Mouse (Mus musculus) lung, embryonic 15.5 days (tissue): ENCODE measurements at regions not wholly inside any gene's neighbourhood (a gene's known extent, or its start where the extent isn't known, plus 50 kb on each side); places are given as distances from the start of the nearest gene placed in this dataset.

Experiments used
- ATAC-seq: fragments of 200-750 bp; cut with Nextera tagmentation; 2 replicates; pipeline ENCODE4 v1.8.0; 2017; ENCODE audit warnings: moderate number of reproducible peaks, borderline replicate concordance; ENCODE audit not compliant: low FRiP score, low TSS enrichment; ENCODE audit errors: extremely low read depth
- H3K27ac ChIP-seq: fragments of 300-500 bp; sonication (generic); 2 replicates; pipeline ENCODE4 v1.5.1; 2015; ENCODE audit warnings: moderate library complexity, mild to moderate bottlenecking, inconsistent platforms
- H3K27me3 ChIP-seq: fragments of 300-500 bp; sonication (generic); 2 replicates; pipeline ENCODE4 v1.6.1; 2015; ENCODE audit warnings: inconsistent platforms
- H3K36me3 ChIP-seq: fragments of 300-500 bp; sonication (generic); 2 replicates; pipeline ENCODE4 v1.6.1; 2015; ENCODE audit warnings: inconsistent platforms
- H3K4me1 ChIP-seq: fragments of 300-500 bp; sonication (generic); 2 replicates; pipeline ENCODE4 v1.6.1; 2015; ENCODE audit warnings: inconsistent platforms
- H3K4me2 ChIP-seq: fragments of 300-500 bp; sonication (generic); 2 replicates; pipeline ENCODE4 v1.6.1; 2015; ENCODE audit warnings: inconsistent platforms, mild to moderate bottlenecking, moderate library complexity
- H3K4me3 ChIP-seq: fragments of 300-500 bp; sonication (generic); 2 replicates; pipeline ENCODE4 v1.5.1; 2015; ENCODE audit warnings: mild to moderate bottlenecking, inconsistent platforms
- H3K9ac ChIP-seq: fragments of 300-500 bp; sonication (generic); 2 replicates; pipeline ENCODE4 v1.6.1; 2015; ENCODE audit warnings: inconsistent platforms
- H3K9me3 ChIP-seq: fragments of 300-500 bp; sonication (generic); 2 replicates; pipeline ENCODE4 v1.6.1; 2016; ENCODE audit warnings: inconsistent platforms
- WGBS: fragments of 180-500 bp; shearing (Covaris S2); methylation state at CpG from one replicate; pipeline ENCODE4 v1.1.7; 2015; 5-methylcytosine and 5-hydroxymethylcytosine counted together

DNA sequence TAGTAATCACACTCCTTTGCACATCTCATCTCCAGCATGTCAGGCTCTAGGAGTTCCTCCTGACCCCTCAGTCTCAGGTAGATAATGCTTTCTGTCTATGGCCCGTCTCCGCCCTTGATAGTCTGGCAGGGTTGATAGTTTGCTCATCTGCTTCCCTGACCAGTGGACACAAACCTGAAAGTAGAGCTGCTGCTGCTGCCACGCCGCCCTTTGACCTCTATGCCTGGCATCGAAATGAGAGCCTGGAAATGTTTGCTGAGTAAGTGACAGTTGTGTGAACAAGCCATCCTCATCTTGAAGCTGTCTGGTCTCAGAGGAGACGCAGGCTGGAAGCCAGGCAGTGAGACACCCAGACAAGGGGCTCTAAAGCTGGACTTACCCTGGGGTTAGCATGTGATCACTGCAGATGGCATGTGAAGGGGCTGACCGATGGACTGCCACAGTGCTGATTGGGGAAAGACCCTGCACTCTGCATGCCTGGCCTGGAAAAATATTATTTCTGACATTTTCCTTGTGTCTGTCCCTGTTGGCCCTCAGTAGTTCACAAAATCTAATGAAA, 109.8 kb upstream of the Syt6 start:
- ATAC-seq, result no peak; the same call in 1 of the 2 replicates
- no peak overlapping the region for H3K9ac ChIP-seq
- no peaks in the 10 kb centered on the region for H3K27me3 ChIP-seq
- H3K4me2 ChIP-seq, result no peak overlapping the region
- 32% methylated on average over 7 of the region's 7 CpGs for WGBS
- H3K36me3 ChIP-seq, result no peaks in the 10 kb centered on the region
- H3K27ac ChIP-seq, result peak overlapping the region; percentile 45; the same call in 1 of the 2 replicates
- no peaks in the 10 kb centered on the region for H3K9me3 ChIP-seq
- H3K4me1 ChIP-seq, result peaks cover 38% of the 10 kb centered on the region
- H3K4me3 ChIP-seq, result no peak overlapping the region

DNA sequence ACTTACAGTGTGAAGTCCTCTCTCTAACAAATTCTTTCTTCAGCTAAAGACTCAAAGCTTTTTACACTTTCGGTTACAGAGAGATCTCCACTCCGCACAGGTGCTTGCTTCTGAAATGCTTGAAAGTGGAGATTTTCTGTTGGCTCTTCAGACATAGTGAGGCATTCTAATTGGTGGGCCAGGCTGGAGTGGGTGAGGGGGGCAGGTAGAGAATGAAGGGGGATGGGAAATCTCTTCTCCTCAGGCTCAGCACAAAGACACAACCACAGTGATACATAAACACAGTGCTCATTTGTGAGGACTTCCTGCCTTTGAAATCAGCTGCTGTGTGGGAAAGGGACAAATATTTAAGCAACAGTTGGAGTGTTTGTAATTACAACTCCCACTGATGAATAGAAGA, 109.1 kb upstream of the Syt6 start:
- no peak for ATAC-seq
- 37% methylated on average over 2 of the region's 2 CpGs for WGBS
- H3K4me1 ChIP-seq, result peaks cover 38% of the 10 kb centered on the region
- no peak overlapping the region for H3K4me2 ChIP-seq
- no peak overlapping the region for H3K4me3 ChIP-seq
- no peaks in the 10 kb centered on the region for H3K9me3 ChIP-seq
- peak overlapping the region; percentile 45; the same call in 1 of the 2 replicates for H3K27ac ChIP-seq
- no peaks in the 10 kb centered on the region for H3K36me3 ChIP-seq
- no peak overlapping the region for H3K9ac ChIP-seq
- no peaks in the 10 kb centered on the region for H3K27me3 ChIP-seq

DNA sequence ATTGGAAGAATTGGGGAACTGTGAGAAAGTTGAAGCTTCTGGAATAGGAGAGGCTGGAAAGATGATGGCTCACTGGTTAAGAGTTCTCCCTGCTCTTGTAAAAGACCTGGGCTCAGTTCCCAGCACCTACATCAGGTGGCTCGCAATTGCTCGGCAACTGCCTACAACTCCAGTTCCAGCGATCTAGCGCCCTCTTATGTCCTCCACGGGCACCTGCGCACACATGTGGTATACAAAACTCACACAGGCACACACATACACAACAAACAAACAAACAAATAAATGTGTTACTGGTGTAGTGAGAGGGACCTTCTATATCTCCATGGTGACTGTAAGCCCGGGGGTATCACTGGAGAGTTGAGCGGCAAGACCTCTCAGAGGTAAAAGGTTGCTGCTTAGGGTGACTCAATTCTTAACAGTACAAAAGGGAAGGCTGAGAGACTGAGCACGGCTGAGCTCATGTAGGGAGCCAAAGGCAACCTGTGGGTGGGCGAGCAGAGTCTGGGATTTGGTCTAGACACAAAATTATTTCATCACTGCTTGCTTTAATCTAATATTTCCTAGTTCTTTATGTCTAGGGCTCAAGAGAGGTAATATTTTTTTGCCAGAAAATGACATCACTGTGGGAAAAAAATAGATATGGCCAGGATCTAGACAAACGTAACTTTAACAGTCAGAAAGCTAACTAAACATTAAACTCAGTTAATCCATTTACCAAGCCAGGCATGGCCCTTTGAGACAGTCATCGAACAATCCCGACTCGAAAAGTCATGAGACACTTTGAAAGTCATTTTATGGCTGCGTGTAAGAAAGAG, 104.2 kb upstream of the Syt6 start:
- H3K9me3 ChIP-seq, result no peaks in the 10 kb centered on the region
- WGBS, result 84% methylated on average over 15 of the region's 15 CpGs
- H3K27ac ChIP-seq, result no peak overlapping the region
- no peak for ATAC-seq
- H3K27me3 ChIP-seq, result no peaks in the 10 kb centered on the region
- no peak overlapping the region for H3K9ac ChIP-seq
- no peak overlapping the region for H3K4me3 ChIP-seq
- H3K4me1 ChIP-seq, result peaks cover 19% of the 10 kb centered on the region
- H3K36me3 ChIP-seq, result no peaks in the 10 kb centered on the region
- H3K4me2 ChIP-seq, result no peak overlapping the region

DNA sequence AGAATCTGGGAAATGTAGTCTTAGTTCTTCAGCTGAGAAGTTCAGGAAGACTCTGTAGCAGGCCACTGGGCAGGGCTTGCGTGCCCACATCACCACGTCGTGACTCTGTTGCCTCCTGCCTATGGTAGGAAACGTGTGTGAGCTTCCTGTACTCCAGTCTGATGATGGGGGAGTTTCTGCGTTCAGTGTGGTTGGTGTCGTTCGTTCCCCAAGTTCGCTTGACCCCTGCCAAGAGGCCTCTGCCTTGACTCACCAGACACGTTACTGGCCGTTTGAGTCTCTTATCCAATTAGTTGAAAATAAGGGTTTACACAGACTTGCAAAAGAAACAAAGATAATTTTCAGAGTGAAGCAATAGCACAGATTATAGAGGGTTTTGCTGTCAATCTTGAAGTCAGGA, 102.4 kb upstream of the Syt6 start:
- WGBS, result 45% methylated on average over 10 of the region's 10 CpGs
- Histone ChIP-seq H3K4me3 (no peak overlapping the region), H3K36me3 (no peaks in the 10 kb centered on the region), H3K9me3 (no peaks in the 10 kb centered on the region), H3K9ac (no peak overlapping the region), H3K4me1 (0 out of 2 replicates have a peak, but pooled peaks cover 10% of the 10 kb centered on the region), H3K27me3 (no peaks in the 10 kb centered on the region), H3K4me2 (no peak overlapping the region), H3K27ac (peak overlapping the region; percentile 82)
- ATAC-seq, result peak; percentile 52; the same call in 1 of the 2 replicates

GRCm38 (mm10) chr3:103473336-103473735, 101.7 kb upstream of the Syt6 start:
- H3K9me3 ChIP-seq, result no peaks in the 10 kb centered on the region
- ATAC-seq, result peak; percentile 79; the same call in 1 of the 2 replicates
- H3K27ac ChIP-seq, result peak overlapping the region; percentile 82
- no peak overlapping the region for H3K9ac ChIP-seq
- H3K36me3 ChIP-seq, result no peaks in the 10 kb centered on the region
- no peaks in the 10 kb centered on the region for H3K27me3 ChIP-seq
- H3K4me2 ChIP-seq, result no peak overlapping the region
- H3K4me1 ChIP-seq, result 0 out of 2 replicates have a peak, but pooled peaks cover 10% of the 10 kb centered on the region
- no peak overlapping the region for H3K4me3 ChIP-seq
- 38% methylated on average over 2 of the region's 2 CpGs for WGBS

GRCm38 (mm10) chr3:103479845-103480543, 95.0 kb upstream of the Syt6 start:
- Histone ChIP-seq H3K9me3 (no peaks in the 10 kb centered on the region), H3K27me3 (no peaks in the 10 kb centered on the region), H3K27ac (peak overlapping the region; percentile 46), H3K36me3 (no peaks in the 10 kb centered on the region), H3K9ac (no peak overlapping the region), H3K4me3 (no peak overlapping the region), H3K4me2 (no peak overlapping the region), H3K4me1 (peaks cover 12% of the 10 kb centered on the region)
- no peak for ATAC-seq
- WGBS, result 39% methylated on average over 2 of the region's 2 CpGs

DNA sequence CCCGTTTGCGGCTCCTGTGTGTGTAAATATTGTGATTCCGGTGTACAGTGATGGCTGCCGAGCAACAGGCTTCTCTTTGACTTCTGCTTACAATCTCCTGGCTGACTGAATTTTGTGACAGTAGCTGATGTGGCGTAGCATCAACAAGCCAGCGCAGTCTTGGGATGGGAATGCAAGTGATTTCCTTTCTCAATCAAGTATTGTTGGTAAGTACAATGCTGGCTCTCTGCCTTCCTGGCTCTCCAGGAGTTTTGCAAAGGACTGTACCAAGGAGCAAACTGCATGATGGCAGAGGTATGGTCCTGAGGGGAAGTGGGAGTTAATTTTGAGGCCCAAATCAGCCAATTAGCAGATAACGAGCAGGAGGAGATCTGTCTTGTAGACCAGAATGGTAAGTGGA, 94.4 kb upstream of the Syt6 start:
- H3K36me3 ChIP-seq, result no peaks in the 10 kb centered on the region
- peak overlapping the region; percentile 46 for H3K27ac ChIP-seq
- no peak overlapping the region for H3K4me2 ChIP-seq
- H3K4me1 ChIP-seq, result peaks cover 12% of the 10 kb centered on the region
- no peak for ATAC-seq
- H3K9me3 ChIP-seq, result no peaks in the 10 kb centered on the region
- no peak overlapping the region for H3K9ac ChIP-seq
- H3K4me3 ChIP-seq, result no peak overlapping the region
- 51% methylated on average over 7 of the region's 7 CpGs for WGBS
- no peaks in the 10 kb centered on the region for H3K27me3 ChIP-seq

DNA sequence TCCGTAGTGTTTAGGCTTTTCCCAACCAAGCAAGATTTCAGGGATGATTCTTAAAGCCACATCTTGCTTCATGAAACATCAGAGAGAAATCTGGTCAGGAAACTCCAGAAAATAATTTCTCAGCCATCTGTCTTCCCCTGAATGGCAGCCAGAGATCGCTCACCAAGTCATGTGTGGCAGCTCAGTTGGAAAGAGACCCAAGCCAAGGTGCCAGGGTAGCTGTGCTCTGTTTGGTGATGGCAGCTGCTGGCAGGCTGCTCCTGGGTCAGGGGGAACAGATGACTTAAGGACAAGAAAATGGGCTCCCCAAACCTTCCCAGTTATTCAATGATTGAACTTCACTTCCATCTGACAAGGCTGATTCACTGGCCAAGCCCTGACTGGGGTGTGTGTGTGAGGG, 91.7 kb upstream of the Syt6 start:
- Histone ChIP-seq H3K4me3 (no peak overlapping the region), H3K9me3 (no peaks in the 10 kb centered on the region), H3K9ac (no peak overlapping the region), H3K4me1 (peaks cover 12% of the 10 kb centered on the region), H3K4me2 (no peak overlapping the region), H3K27me3 (no peaks in the 10 kb centered on the region), H3K27ac (no peak overlapping the region), H3K36me3 (no peaks in the 10 kb centered on the region)
- WGBS, result 77% methylated on average over 2 of the region's 2 CpGs
- no peak for ATAC-seq

GRCm38 (mm10) chr3:103483762-103484161, 91.3 kb upstream of the Syt6 start:
- Histone ChIP-seq H3K27ac (no peak overlapping the region), H3K36me3 (no peaks in the 10 kb centered on the region), H3K4me3 (no peak overlapping the region), H3K27me3 (no peaks in the 10 kb centered on the region), H3K9me3 (no peaks in the 10 kb centered on the region), H3K9ac (no peak overlapping the region), H3K4me1 (peaks cover 12% of the 10 kb centered on the region), H3K4me2 (no peak overlapping the region)
- WGBS, result 62% methylated on average over 3 of the region's 3 CpGs
- no peak for ATAC-seq

- H3K27ac ChIP-seq, result no peak overlapping the region
- H3K4me1 ChIP-seq, result no peaks in the 10 kb centered on the region
- H3K9ac ChIP-seq, result no peak overlapping the region
- no peaks in the 10 kb centered on the region for H3K27me3 ChIP-seq
- H3K4me3 ChIP-seq, result no peak overlapping the region
- no peaks in the 10 kb centered on the region for H3K36me3 ChIP-seq
- 51% methylated on average over 4 of the region's 4 CpGs for WGBS
- no peak overlapping the region for H3K4me2 ChIP-seq
- ATAC-seq, result no peak
- no peaks in the 10 kb centered on the region for H3K9me3 ChIP-seq
Measured at GRCm38 (mm10) chr3:103489786-103490185, 85.2 kb upstream of the Syt6 start.

- H3K27me3 ChIP-seq, result no peaks in the 10 kb centered on the region
- H3K36me3 ChIP-seq, result no peaks in the 10 kb centered on the region
- H3K9me3 ChIP-seq, result no peaks in the 10 kb centered on the region
- 64% methylated on average over 4 of the region's 4 CpGs for WGBS
- H3K9ac ChIP-seq, result no peak overlapping the region
- no peaks in the 10 kb centered on the region for H3K4me1 ChIP-seq
- H3K4me3 ChIP-seq, result no peak overlapping the region
- ATAC-seq, result no peak
- no peak overlapping the region for H3K4me2 ChIP-seq
- H3K27ac ChIP-seq, result no peak overlapping the region
Measured at GRCm38 (mm10) chr3:103490966-103491365, 84.1 kb upstream of the Syt6 start.

- H3K27ac ChIP-seq, result no peak overlapping the region
- no peak overlapping the region for H3K9ac ChIP-seq
- H3K4me2 ChIP-seq, result no peak overlapping the region
- H3K36me3 ChIP-seq, result no peaks in the 10 kb centered on the region
- H3K4me1 ChIP-seq, result no peaks in the 10 kb centered on the region
- no peaks in the 10 kb centered on the region for H3K27me3 ChIP-seq
- no peak overlapping the region for H3K4me3 ChIP-seq
- no peaks in the 10 kb centered on the region for H3K9me3 ChIP-seq
- WGBS, result 75% methylated on average over 3 of the region's 3 CpGs
- no peak for ATAC-seq
Measured at GRCm38 (mm10) chr3:103492211-103492610, 82.8 kb upstream of the Syt6 start.
